Mouse (Mus musculus) bone marrow, adult 2 months (tissue): ENCODE measurements at regions not wholly inside any gene's neighbourhood (a gene's known extent, or its start where the extent isn't known, plus 50 kb on each side); places are given as distances from the start of the nearest gene placed in this dataset.
"Not testable (repeated sequence)": the region's sequence is repeated elsewhere in the genome, so short reads cannot be mapped to it uniquely, and the experiment has no call there.

Experiments
- H3K27ac ChIP-seq: fragments of 200-500 bp; 2 replicates; pipeline ENCODE4 v1.5.1; 2012; ENCODE audit warnings: low read depth, mild to moderate bottlenecking, control low read depth, inconsistent platforms, low read length; ENCODE audit not compliant: control insufficient read depth, poor library complexity, insufficient read depth
- H3K4me1 ChIP-seq: fragments of 200-500 bp; 2 replicates; pipeline ENCODE4 v1.6.1; 2011; ENCODE audit warnings: low read length; ENCODE audit not compliant: control insufficient read depth, insufficient read depth
- H3K4me3 ChIP-seq: fragments of 200-500 bp; replicated peaks from 2 replicates; pipeline ENCODE3; 2011; ENCODE audit warnings: mild to moderate bottlenecking, low read depth, low read length, control low read depth; ENCODE audit not compliant: control insufficient read depth
- CTCF ChIP-seq: fragments of 200-500 bp; IDR thresholded peaks from 2 replicates; pipeline ENCODE4 v1.5.1; 2011; ENCODE audit warnings: low read length, control low read depth; ENCODE audit not compliant: control insufficient read depth, insufficient read depth
- POLR2A ChIP-seq: fragments of 200-500 bp; IDR thresholded peaks from 2 replicates; pipeline ENCODE4 v1.6.1; 2011; ENCODE audit warnings: low read depth, mild to moderate bottlenecking, control low read depth, low read length, borderline replicate concordance; ENCODE audit not compliant: control insufficient read depth
- WGBS: fragments of 180-500 bp; shearing (Covaris S2); methylation state at CpG from one replicate; pipeline ENCODE4 v1.1.7; 2018; 5-methylcytosine and 5-hydroxymethylcytosine counted together

GRCm38 (mm10) chr10:19503846-19504765 lies 87.6 kb upstream of the Ifngr1 start:
- WGBS = 41% methylated on average over 8 of the region's 8 CpGs
- H3K27ac ChIP-seq = peak overlapping the region; percentile 46
- TF ChIP-seq CTCF (no peak), POLR2A (no peak)

GRCm38 (mm10) chr10:19505174-19505573 lies 86.6 kb upstream of the Ifngr1 start:
- 84% methylated on average over 1 of the region's 1 CpGs for WGBS
- Histone ChIP-seq H3K4me1 (peaks cover 9% of the 10 kb centered on the region), H3K4me3 (no peak overlapping the region), H3K27ac (no peak overlapping the region)
- no peak for TF ChIP-seq POLR2A
- no peak for TF ChIP-seq CTCF

More at GRCm38 (mm10) chr10:19503846-19504765, 87.6 kb upstream of the Ifngr1 start:
- peaks cover 9% of the 10 kb centered on the region for H3K4me1 ChIP-seq
- no peak overlapping the region for H3K4me3 ChIP-seq

- 14% methylated on average over 6 of the region's 6 CpGs for WGBS
- TF ChIP-seq CTCF (no peak), POLR2A (no peak)
- Histone ChIP-seq H3K4me3 (no peak overlapping the region), H3K27ac (peak overlapping the region; percentile 25; the same call in 1 of the 2 replicates), H3K4me1 (peaks cover 9% of the 10 kb centered on the region)
Observed at GRCm38 (mm10) chr10:19505979-19506378, 85.8 kb upstream of the Ifngr1 start.

GRCm38 (mm10) chr10:19506434-19506833 lies 85.3 kb upstream of the Ifngr1 start:
- H3K4me3 ChIP-seq = no peak overlapping the region
- peaks cover 9% of the 10 kb centered on the region for H3K4me1 ChIP-seq
- TF ChIP-seq POLR2A = no peak
- TF ChIP-seq CTCF = no peak
- peak overlapping the region; percentile 2; the same call in 1 of the 2 replicates for H3K27ac ChIP-seq

- TF ChIP-seq POLR2A (no peak), CTCF (no peak)
- 61% methylated on average over 5 of the region's 5 CpGs for WGBS
- Histone ChIP-seq H3K27ac (no peak overlapping the region), H3K4me1 (peaks cover 9% of the 10 kb centered on the region), H3K4me3 (no peak overlapping the region)
Observed at GRCm38 (mm10) chr10:19508221-19508745, 83.5 kb upstream of the Ifngr1 start.

GRCm38 (mm10) chr10:19510047-19510446 lies 81.7 kb upstream of the Ifngr1 start:
- TF ChIP-seq CTCF (no peak), POLR2A (no peak)
- no peak overlapping the region for H3K4me3 ChIP-seq
- no peak overlapping the region for H3K27ac ChIP-seq
- whole genome bisulfite sequencing = 90% methylated on average over 10 of the region's 10 CpGs
- peaks cover 9% of the 10 kb centered on the region for H3K4me1 ChIP-seq

- H3K4me3 ChIP-seq, H3K4me1 ChIP-seq, H3K27ac ChIP-seq: not testable (repeated sequence)
Observed at GRCm38 (mm10) chr10:19514366-19514765, 77.4 kb upstream of the Ifngr1 start.

- peaks cover 1% of the 10 kb centered on the region; the same call in 1 of the 2 replicates for H3K4me1 ChIP-seq
- H3K4me3 ChIP-seq = no peak overlapping the region
- H3K27ac ChIP-seq = no peak overlapping the region
- 88% methylated on average over 2 of the region's 2 CpGs for WGBS
- TF ChIP-seq POLR2A (no peak), CTCF (no peak)
Observed at GRCm38 (mm10) chr10:19514837-19515236, 76.9 kb upstream of the Ifngr1 start.
